Comparison of ENCODE assay signal across 8 mouse cellular contexts in the genomic region with DNA sequence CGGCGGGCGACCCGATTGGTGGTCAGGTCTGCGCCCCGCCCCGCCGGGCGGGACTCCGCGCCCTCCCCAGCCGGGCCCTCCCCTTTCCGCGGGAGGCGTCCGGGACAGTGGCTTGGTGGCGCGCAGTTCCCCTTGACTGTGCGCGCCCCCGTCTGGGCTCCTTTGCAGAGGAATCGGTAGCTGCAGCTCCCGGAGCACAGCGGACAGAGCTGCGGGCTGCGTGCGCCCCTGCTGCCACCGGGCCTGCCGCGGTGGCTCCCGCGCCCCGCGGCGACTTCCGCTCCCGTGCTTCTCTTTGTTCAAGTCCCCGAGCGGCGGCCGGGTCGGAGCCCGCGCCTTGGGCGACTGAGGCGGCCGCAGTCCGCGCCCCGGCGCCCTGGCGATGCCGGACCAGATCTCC.
DNase-seq lines count a peak whose midpoint lies in the region; ATAC-seq and TF ChIP-seq lines count a peak whose summit lies in the region.
"Not testable (repeated sequence)": the region's sequence is repeated elsewhere in the genome, so short reads cannot be mapped to it uniquely, and the experiment has no call there.

No protein-coding gene starts in this region.

- not testable (repeated sequence) for ATAC-seq in embryonic facial prominence, embryonic 14.5 days (ENCODE audit: low read depth); intestine, embryonic 14.5 days (replicated peaks; ENCODE audit: low FRiP score, low TSS enrichment, low read depth); lung, embryonic 14.5 days (ENCODE audit: insufficient read depth)

- intact Hi-C loops in heart, adult 2 months (cut with DNase I): not testable (repeated sequence)

- TF ChIP-seq POLR2A in heart, adult 2 months (IDR thresholded peaks at IDR 0.05; ENCODE audit: insufficient read depth, low read depth, low read length): not testable (repeated sequence)

- not testable (repeated sequence) for H3K36me3 ChIP-seq in embryonic facial prominence, embryonic 14.5 days (ENCODE audit: control insufficient read depth, insufficient read depth, low read length); heart, adult 2 months (ENCODE audit: control insufficient read depth, insufficient read depth, low read length); intestine, embryonic 14.5 days (ENCODE audit: control insufficient read depth, insufficient read depth, low read length); lung, embryonic 14.5 days (ENCODE audit: insufficient read depth)

- not testable (repeated sequence) for H3K79me2 ChIP-seq in heart, adult 2 months (replicated peaks; ENCODE audit: control insufficient read depth, insufficient read depth, low read length)

- H3K27ac ChIP-seq in embryonic facial prominence, embryonic 14.5 days (replicated peaks; ENCODE audit: low read depth, low read length): peak overlapping the region; percentile 33; the same call in 1 of the 2 replicates
- not testable (repeated sequence) for H3K27ac ChIP-seq in heart, adult 2 months
- peak overlapping the region; percentile 59; the same call in 1 of the 2 replicates for H3K27ac ChIP-seq in intestine, embryonic 14.5 days (ENCODE audit: low read depth)
- H3K27ac ChIP-seq in lung, embryonic 14.5 days (ENCODE audit: low read depth): peak overlapping the region; percentile 46; the same call in 1 of the 2 replicates

- H3K4me1 ChIP-seq in embryonic facial prominence, embryonic 14.5 days (ENCODE audit: control insufficient read depth, insufficient read depth, low read length); heart, adult 2 months (ENCODE audit: control insufficient read depth, insufficient read depth, low read length); intestine, embryonic 14.5 days (replicated peaks; ENCODE audit: control insufficient read depth, insufficient read depth, low read length); lung, embryonic 14.5 days (ENCODE audit: insufficient read depth): not testable (repeated sequence)

- peak; percentile 0 for DNase-seq in T-cell, adult 2 months (ENCODE audit: low spot score)
- peak; percentile 1 for DNase-seq in embryonic facial prominence, embryonic 14.5 days (ENCODE audit: low spot score)
- DNase-seq in heart, adult 2 months: peak; percentile 45 to 64
- peak; percentile 60 for DNase-seq in intestine, embryonic 14.5 days (ENCODE audit: low spot score)
- peak; percentile 19 to 32 for DNase-seq in layer of hippocampus, postnatal 36 days
- peak; percentile 49 for DNase-seq in lung, embryonic 14.5 days
- peak; percentile 29 for DNase-seq in ovary, adult 18-20 months (ENCODE audit: low spot score)
- DNase-seq in thymus, postnatal 14 days: peak; percentile 37

- peak overlapping the region; percentile 61 for H3K9ac ChIP-seq in embryonic facial prominence, embryonic 14.5 days (ENCODE audit: low read depth, low read length)
- not testable (repeated sequence) for H3K9ac ChIP-seq in heart, adult 2 months (ENCODE audit: low read depth, low read length)
- H3K9ac ChIP-seq in intestine, embryonic 14.5 days (ENCODE audit: low read length): peak overlapping the region; percentile 48
- peak overlapping the region; percentile 48; the same call in 1 of the 2 replicates for H3K9ac ChIP-seq in lung, embryonic 14.5 days

- H3K4me2 ChIP-seq in embryonic facial prominence, embryonic 14.5 days (ENCODE audit: low read depth, low read length): peak overlapping the region; percentile 34; the same call in 1 of the 2 replicates
- H3K4me2 ChIP-seq in intestine, embryonic 14.5 days (ENCODE audit: low read length): not testable (repeated sequence)
- H3K4me2 ChIP-seq in lung, embryonic 14.5 days: peak overlapping the region; percentile 27; the same call in 1 of the 2 replicates

- not testable (repeated sequence) for H3K9me3 ChIP-seq in embryonic facial prominence, embryonic 14.5 days (ENCODE audit: control insufficient read depth, low read length); intestine, embryonic 14.5 days (ENCODE audit: control insufficient read depth, low read length); lung, embryonic 14.5 days (ENCODE audit: low read depth, low read length)

- not testable (repeated sequence) for TF ChIP-seq CTCF in heart, adult 2 months (IDR thresholded peaks at IDR 0.05); lung, embryonic 14.5 days (IDR thresholded peaks at IDR 0.05; ENCODE audit: low read depth)

- WGBS in embryonic facial prominence, embryonic 14.5 days: 0% methylated on average over 4 of the region's 53 CpGs
- 4% methylated on average over 43 of the region's 53 CpGs for WGBS in heart, adult 2 months
- 3% methylated on average over 25 of the region's 53 CpGs for WGBS in intestine, embryonic 14.5 days
- under 1% methylated on average over 36 of the region's 53 CpGs for WGBS in lung, embryonic 14.5 days

- TF ChIP-seq EP300 in heart, adult 2 months (IDR thresholded peaks at IDR 0.05; ENCODE audit: insufficient read depth, low read depth, low read length): not testable (repeated sequence)

- H3K27me3 ChIP-seq in embryonic facial prominence, embryonic 14.5 days (replicated peaks; ENCODE audit: control insufficient read depth, insufficient read depth, low read length); heart, adult 2 months (ENCODE audit: control insufficient read depth, insufficient read depth, low read length); intestine, embryonic 14.5 days (replicated peaks; ENCODE audit: control insufficient read depth, insufficient read depth, low read length); lung, embryonic 14.5 days (ENCODE audit: insufficient read depth, low read length): not testable (repeated sequence)

- peak overlapping the region; percentile 41 for H3K4me3 ChIP-seq in embryonic facial prominence, embryonic 14.5 days (ENCODE audit: low read depth, low read length)
- not testable (repeated sequence) for H3K4me3 ChIP-seq in heart, adult 2 months
- H3K4me3 ChIP-seq in intestine, embryonic 14.5 days (ENCODE audit: low read depth, low read length): peak overlapping the region; percentile 37
- H3K4me3 ChIP-seq in lung, embryonic 14.5 days (ENCODE audit: low read depth, low read length): peak overlapping the region; percentile 37

Comparison
In these comparisons a context has a peak if more than half of its experiments do, and no peak if none do; other contexts are left out.
1. DNase-seq: peak in every context shown above with its lines; median percentile 60 in intestine, embryonic 14.5 days; 54 in heart, adult 2 months; 49 in lung, embryonic 14.5 days; 37 in thymus, postnatal 14 days; 29 in ovary, adult 18-20 months; 26 in layer of hippocampus, postnatal 36 days; 1 in embryonic facial prominence, embryonic 14.5 days; 0 in T-cell, adult 2 months.